Mouse (Mus musculus) gastrocnemius, postnatal 10 days (tissue): ENCODE results near the gene Mfsd2b. TPM values are rescaled to one million over a fixed set of nuclear protein-coding genes. Genes with fewer than 3 reads are reported as not detected.
A peak's percentile ranks its signal among the peaks of the same experiment; 100 is the strongest.

ENCODE experiments used
- DNase-seq: peaks from one replicate; pipeline ENCODE4 v3.0.0; 2021; ENCODE audit warnings: mixed read lengths
- total RNA-seq, 2 experiments: library from RNA; stranded (reverse); gene quantifications; 2 replicates each; pipeline ENCODE4 v1.2.3; 2021

The Mfsd2b gene
- total RNA-seq, 2 experiments from 2014 or later: 0.78 to 1.3 TPM

DNA sequence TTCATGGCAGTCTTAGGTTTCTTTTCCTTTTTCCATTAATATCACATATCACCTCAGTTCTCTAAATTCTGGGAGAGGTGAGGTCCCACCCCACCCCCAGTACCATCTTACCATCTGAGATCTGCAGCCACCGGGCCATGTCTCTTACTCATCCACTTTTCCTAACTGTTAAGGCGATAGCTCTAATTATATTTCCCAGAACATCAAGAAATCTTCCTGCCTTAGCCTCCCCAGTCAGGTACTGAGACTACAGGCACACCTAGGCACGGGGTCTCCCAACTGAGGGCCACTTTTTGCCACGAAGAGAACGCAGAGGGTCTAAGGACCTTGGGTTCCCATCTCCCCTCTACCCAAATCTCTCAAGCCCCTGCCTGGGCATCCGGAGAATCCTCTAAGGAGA lies 628 bp downstream of the Mfsd2b start:
- no peak for DNase-seq

DNA sequence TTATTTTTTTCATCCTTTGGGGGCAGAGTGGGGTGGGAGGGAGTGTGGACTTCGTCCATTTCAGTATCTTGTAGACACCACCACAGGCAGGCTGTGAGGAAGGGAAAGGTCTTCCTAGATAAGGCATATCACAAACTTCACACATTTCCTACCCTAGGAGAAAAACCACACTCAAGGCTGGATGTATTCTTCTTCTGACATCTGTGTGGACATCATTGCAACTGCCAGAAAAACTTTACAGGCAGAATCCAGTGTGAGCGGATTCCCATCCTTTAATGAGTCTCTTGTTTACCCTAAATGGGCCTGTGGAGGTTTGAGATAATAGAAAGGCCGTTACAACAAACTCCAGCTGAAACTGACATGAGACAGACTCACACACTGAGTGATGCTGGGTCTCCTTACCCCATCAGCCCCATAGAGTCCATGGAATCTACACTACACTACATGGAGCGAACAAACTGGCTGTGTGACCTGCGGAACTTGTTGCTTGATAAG lies 1.1 kb downstream of the Mfsd2b start:
- DNase-seq: no peak

DNA sequence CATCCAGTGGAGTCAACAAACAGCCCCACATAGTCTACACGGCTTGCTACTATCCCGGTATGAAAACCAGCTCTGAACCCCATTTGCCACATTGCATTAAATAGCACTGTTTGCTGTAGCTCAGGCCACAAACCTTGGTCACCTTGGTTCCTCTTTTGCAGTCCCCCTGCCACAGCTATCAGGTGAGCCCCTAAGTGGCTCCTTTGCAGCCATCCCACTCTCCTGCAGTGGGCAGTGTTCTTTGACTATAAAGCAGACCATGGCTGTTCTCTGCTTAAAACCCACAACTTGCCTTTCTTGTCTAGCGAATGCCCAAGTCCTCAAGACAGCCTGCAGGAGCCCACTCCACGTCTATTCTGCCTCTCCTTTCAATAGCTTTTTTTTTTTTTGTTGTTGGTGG lies 1.9 kb downstream of the Mfsd2b start:
- DNase-seq: no peak

DNA sequence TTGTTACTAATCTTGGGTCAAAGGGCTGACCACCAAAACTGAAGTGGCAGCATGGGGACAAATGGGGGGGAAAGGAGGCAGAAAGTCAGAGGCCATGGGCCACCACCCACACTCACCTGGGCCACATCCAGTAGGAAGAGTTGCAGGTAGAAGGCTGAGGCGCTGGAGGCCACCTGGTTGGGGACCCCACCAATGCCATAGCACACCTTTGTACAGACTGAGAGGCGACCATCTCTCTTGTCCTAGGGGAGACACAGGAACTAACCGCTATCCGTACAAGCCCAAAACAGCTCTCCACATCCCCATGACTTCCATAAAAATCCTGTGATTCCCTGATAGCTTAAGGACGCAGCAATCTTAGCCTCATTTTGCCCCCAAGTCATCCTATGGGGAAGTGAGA lies 2.9 kb downstream of the Mfsd2b start:
- no peak for DNase-seq

DNA sequence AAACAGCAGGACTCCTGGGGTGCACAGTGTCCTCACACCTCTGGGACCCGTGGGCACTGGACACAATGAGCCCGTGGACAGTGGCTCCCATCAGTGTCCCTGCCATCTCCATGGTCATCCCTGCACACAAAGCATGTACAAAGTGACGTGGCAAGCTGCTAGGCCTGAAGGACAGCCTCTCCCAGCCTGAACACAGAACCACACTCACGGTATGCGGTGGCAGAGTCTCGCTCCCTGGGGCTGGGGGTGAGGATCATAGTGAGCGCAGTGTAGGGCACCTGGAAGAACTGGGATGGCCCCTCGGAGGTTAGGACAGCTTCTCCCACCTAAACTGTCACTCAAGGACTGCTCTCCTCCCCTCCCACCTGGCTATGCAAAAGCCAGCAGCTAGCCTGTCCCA lies 5.2 kb downstream of the Mfsd2b start:
- no peak for DNase-seq

- no peak for DNase-seq
These were observed 9.8 kb downstream of the Mfsd2b start for GRCm38 (mm10) chr12:4864338-4864690.

DNA sequence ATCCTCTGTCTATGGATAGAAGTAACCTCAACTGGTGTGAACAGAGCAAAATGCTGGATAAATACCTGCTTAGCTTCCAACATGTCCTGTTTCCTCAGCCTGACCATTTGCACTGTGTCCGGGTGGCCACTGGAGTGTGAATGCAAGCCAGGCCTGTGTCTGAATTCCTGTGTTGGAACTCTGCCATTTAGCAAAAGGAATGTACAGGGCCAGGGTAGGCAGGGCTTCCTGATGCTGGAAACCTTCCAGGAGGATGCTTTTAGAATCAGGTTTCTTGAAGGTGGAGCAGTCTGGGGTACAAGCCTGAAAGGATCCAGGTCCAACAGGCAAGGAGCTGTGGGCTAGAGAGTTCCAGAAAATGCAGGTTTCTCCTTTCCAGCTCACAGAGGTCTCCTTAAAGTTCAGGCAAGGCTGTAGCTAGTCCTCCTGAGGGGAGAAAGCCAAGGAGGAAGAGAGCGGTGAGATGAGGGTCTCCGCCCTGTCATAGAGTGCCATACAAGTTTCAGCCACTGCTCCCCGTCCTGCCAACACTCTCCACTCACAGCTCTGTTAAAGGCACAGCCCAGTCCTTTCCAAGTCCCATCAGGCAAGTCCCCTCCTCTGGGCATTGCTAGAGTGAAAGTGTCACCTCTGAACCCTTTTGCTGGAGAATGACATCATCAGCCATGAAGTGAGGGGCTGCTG lies 10.4 kb downstream of the Mfsd2b start:
- DNase-seq: no peak

DNA sequence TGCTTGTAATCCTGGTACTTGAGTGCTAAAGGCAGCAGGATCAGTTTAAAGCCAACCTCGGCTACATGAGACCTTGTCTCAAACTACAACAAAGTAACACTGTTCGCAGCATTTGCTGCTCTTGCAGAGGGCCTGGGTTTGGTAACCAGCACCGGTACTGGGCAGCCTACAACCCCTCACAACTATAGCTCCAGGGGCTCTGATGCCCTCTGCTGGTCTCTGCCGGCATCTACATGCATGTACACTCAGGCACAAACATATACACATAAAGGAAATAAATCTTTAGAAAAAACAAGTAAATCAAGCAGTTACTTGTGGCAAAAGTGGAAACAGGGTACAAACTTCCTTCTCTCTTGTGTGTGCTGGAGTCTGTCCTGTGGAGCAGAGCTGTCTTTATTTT lies 11.5 kb downstream of the Mfsd2b start:
- DNase-seq: no peak

DNA sequence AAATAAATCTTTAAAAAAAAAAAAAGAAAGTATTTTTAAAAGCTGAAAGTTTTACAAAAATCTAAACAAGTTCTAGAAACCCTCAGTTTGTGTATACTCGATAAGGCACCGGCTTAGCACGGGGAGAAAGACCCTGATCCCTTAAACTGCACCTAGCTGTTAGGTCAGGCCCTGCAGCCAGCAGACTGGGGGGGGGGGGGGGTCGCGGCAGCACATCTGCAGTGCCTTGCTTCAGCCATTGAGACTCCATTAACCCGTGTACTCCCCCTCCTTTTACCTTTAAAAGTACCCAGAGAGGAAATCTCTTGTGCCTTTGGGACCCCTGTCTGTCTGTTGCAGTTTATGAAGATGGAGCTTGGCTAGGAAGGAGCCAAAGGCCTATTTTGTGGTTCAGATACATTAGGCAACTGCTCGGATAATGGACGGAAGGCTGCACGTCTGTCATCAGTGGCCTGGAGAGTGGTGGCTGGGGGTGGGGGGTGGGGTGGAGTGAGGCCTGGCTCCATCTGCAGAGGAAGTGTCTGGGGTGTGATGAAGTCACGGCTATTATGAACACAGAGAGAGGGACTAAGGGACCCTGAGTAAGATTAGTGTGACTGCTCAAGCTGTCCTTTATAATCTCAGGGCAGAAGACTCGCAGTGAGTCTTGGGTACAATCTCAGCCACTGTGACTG lies 14.8 kb downstream of the Mfsd2b start:
- peak; percentile 1 for DNase-seq

DNA sequence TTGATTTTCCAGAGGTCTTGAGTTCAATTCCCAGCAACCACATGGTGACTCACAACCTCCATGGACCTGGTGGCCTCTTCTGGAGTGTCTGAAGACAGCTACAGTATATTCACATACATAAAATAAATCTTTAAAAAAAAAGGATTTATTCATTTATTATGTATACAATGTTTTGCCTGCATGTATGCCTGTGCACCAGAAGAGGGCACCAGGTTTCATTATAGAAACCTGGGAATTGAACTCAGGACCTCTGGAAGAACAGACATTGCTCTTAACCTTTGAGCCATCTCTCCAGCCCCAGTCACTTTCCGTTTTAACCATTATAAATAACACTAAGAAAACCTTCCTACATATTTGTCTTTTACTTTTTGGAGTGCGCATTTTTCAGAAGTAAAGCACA lies 17.3 kb downstream of the Mfsd2b start:
- DNase-seq: no peak

DNA sequence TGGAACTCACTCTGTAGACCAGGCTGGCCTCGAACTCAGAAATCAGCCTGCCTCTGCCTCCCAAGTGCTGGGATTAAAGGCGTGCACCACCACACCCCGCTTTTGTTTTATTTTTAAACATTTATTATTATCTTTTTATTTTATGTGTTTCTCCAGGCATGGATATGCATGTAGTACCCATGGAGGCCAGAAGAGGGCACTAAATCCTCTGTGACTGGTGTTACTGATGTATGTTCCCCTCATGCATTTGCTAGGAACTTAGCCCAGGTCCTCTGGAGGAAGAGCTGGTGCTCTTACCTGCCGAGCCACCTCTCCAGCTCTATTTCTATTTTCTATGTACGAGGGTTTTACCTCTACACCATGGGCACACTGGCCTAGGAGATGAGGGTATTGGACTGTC lies 18.0 kb downstream of the Mfsd2b start:
- no peak for DNase-seq

DNA sequence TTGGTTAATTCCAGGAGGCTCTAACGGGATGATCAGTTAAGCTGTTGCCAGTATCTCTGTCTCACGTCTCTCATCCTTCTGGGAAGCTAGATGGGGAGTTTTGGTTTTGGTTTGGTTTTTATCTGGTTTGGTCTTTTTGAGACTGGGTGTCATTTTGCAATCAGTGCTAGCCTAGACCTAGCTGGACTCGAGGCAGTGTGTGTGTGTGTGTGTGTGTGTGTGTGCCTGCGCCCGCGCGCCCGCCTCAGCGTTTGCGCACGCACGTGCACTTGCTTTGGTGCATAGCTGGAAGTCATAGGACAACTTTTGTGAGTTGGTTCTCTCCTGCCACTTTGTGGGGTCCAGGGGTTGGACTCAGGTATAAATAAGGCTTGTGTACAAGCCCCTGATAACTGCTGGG lies 30.4 kb downstream of the Mfsd2b start:
- peak; percentile 39 for DNase-seq

DNA sequence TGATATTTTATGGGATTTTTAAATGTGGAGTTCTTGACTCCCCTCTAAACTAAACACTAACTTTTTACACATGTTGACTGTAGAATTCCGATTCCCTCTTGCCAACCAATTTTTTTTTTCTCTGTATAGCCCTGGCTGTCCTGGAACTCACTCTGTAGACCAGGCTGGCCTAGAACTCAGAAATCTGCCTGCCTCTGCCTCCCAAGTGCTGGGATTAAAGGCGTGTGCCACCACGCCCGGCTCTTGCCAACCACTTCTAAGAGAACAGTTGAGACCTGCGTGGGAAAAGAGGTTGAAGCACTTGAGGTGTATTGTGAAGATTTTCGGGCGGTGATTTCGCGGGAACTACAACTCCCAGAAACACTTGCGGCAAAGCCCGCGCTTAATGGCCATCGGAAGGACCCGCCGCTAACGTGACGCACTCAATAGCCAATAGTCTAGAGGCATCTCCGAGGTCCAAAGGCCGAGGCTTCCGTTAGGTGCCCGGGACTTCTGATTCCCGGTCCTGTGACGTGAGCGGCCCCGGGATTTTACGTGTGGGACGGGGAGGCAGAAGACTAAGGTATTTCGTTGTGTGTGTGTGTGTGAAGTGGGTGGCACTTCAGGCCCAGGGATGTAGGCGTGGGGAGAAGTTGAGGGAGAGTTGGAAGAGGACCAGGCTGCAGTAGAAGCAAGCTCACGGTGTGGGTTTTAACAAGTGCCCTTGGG lies 31.1 kb downstream of the Mfsd2b start, which contains the start of gene Wdcp:
Wdcp (plus strand) TSS at position 414 of the 708 bp plus-strand sequence.
- peak; percentile 80 for DNase-seq

- DNase-seq: no peak
These were observed 31.7 kb downstream of the Mfsd2b start for GRCm38 (mm10) chr12:4842456-4842855.

- DNase-seq: peak; percentile 44
These were observed 32.7 kb downstream of the Mfsd2b start, which contains the start of gene Fkbp1b for GRCm38 (mm10) chr12:4841392-4841887. TSS of gene Fkbp1b (minus strand) at chr12:4841591.

DNA sequence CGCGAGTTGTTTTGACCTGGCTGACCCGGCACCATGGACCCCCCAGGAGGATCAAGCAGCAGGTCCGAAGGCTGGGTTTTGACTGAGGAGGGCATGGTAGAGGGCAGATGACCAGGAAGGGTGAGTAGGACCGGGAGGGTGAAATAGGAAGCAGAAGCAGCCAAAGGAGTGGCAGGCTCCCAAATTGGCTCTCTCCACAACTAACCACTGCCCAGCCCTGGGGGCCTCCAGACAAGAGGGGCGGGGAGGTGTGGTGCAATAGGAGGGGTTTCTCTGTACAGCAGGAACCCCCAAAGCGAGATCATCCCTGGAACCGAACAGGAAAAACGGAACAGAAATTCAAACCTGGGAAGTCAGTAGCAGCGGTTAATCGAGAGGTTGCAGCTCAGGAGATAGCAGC lies 33.4 kb downstream of the Mfsd2b start:
- no peak for DNase-seq

DNA sequence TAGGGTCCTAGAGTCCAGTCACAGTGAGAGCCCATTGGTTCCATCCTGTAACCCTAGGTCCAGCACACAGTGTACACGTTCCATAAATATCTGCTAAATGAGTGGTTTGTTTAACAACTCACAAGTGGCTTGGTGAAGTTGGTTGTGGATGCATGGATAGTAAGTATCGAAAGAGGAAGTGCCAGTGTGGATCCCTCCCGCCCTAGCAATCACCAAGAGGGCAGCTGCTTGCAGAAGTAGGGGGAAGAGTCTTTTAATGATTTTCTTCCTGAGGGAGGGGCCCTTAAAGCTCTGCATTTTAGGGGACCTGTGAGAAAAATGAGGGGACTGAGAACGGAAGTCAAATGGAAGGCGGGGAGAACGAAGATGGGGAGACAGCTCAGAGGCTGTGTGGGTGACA lies 34.1 kb downstream of the Mfsd2b start:
- DNase-seq: no peak

DNA sequence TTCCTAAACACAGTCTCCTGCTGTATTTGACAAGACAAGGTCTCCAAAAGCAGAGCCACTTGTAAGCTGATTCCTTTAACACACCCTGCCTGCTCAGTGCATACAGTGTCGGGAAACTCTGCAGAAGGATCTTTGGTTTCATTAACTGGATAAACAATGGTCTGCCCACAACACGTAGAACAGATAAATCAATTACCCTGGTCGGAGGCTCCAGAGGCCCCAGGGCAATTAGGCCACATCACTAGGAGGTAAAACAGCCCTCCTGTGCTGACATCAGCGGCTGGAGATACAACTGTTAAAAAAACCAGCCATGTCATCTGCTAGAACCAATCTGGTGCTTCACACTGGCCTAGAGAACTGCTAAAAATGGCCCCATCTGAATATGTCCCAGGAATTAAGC lies 37.2 kb downstream of the Mfsd2b start:
- DNase-seq: no peak

DNA sequence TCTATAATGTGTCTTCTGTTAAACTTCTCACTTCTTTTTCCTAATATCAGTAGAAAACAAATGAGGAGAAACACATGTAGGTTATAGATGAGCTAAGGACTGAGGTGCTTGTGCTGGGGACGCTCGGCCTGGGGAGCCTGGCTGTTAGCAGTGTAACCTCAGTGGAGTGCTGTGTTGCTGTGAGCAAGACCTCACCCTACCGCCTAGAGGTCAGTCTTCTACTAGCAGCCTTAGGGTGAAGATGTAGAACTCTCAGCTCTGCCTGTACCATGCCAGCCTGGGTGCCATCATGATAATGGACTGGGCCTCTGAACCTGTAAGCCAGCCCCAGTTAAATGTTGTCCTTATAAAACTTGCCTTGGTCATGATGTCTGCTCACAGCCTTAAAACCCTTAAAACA lies 46.9 kb downstream of the Mfsd2b start:
- no peak for DNase-seq

GRCm38 (mm10) chr12:4817361-4818101 lies 56.6 kb downstream of the Mfsd2b start, which contains the start of gene Sf3b6:
TSS of gene Sf3b6 (plus strand) at chr12:4817544.
- peak; percentile 99 for DNase-seq

DNA sequence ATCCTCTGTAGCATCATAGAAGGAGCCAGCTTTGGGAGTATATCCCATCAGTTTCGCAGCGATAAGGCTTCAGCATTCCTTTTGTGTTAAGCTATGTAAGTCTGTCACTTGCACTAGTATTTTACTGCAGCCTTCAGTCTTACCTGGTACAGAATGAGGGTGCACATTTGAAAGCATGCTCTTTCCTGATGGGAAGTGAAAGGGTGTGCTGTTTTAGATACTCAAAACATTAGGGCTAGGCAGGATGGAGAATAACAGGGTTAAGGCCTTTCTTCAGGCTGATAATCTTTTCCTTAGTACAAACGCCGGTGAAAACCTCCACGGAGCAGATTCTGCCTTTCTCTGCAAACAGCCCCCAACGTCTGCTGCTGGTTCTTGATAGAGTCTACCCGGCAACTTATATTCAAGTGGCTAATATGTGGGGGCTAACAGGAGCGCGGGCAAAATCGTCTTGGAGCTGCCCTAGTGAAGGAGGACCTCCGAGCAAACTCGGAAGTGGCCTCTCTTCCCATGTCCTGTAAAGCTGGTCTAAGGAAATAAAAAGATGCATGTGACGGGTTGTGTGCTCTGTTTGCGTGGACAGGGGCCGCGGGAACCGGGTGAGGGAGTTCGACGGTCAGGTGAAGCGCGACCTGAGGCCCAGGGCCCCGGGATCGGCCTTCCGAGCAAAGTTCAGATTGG lies 57.3 kb downstream of the Mfsd2b start:
- no peak for DNase-seq

DNA sequence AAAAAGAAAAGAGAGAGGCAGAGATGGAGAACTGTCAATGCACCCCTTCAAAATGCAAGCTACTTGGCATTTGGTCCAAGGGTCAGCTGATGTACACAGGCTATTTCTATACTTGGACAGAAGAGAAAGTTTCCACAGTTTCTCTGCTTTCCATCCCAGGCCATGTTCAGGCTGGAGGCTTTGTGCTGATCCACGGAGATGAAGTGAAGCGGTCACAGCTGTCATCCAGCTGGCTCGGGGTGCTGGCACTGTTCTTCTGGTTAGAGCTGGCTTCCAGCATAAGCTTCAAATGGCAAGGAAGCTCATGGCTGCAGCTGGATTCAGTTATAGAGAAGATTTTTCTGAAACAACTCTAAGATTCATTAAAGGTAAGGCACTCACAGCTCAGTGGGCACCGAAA lies 60.5 kb downstream of the Mfsd2b start:
- DNase-seq: peak; percentile 66
